Mouse (Mus musculus) brain, embryonic 14.5 days (tissue): ENCODE measurements at regions not wholly inside any gene's neighbourhood (a gene's known extent, or its start where the extent isn't known, plus 50 kb on each side); places are given as distances from the start of the nearest gene placed in this dataset.

Source experiments
- CTCF ChIP-seq: fragments of 200-500 bp; IDR thresholded peaks from 2 replicates; pipeline ENCODE4 v1.5.1; 2012; ENCODE audit warnings: inconsistent platforms, mild to moderate bottlenecking, moderate library complexity, borderline replicate concordance; ENCODE audit not compliant: insufficient read depth, insufficient read length; ENCODE audit errors: extremely low read depth
- POLR2A ChIP-seq: fragments of 200-500 bp; IDR thresholded peaks from 2 replicates; pipeline ENCODE4 v1.6.1; 2012; ENCODE audit warnings: mild to moderate bottlenecking, inconsistent platforms, borderline replicate concordance; ENCODE audit not compliant: poor library complexity, insufficient read depth, insufficient read length, severe bottlenecking; ENCODE audit errors: extremely low read depth

- TF ChIP-seq POLR2A (no peak), CTCF (no peak)
Measured at GRCm38 (mm10) chr6:11709465-11709864, 197.8 kb downstream of the Ndufa4 start.
